Mouse (Mus musculus): Measurements from ENCODE around the gene Rnf115.
"Not testable (repeated sequence)": the region's sequence is repeated elsewhere in the genome, so short reads cannot be mapped to it uniquely, and the experiment has no call there.

The Rnf115 gene

GRCm38 (mm10) chr3:96707903-96708683 is 19.4 kb upstream of the Rnf115 start, which contains the start of gene Nudt17:
Gene Nudt17 (minus strand): TSS chr3:96708562.
- peak; percentile 87 for DNase-seq (ENCODE audit: low read depth, low spot score)

- no peak for DNase-seq (ENCODE audit: low read depth, low spot score)
Measured at GRCm38 (mm10) chr3:96708684-96709064, 18.8 kb upstream of the Rnf115 start.

- no peak for DNase-seq (ENCODE audit: low read depth, low spot score)
Measured at GRCm38 (mm10) chr3:96714286-96714685, 13.2 kb upstream of the Rnf115 start.

- DNase-seq (ENCODE audit: low read depth, low spot score): no peak
Measured at GRCm38 (mm10) chr3:96715854-96716253, 11.6 kb upstream of the Rnf115 start.

GRCm38 (mm10) chr3:96719173-96719572 is 8.3 kb upstream of the Rnf115 start:
- peak; percentile 80 for DNase-seq (ENCODE audit: low read depth, low spot score)

GRCm38 (mm10) chr3:96727828-96728633 is 567 bp downstream of the Rnf115 start:
- no peak for DNase-seq (ENCODE audit: low read depth, low spot score)

GRCm38 (mm10) chr3:96728634-96729402 is 1.4 kb downstream of the Rnf115 start:
- DNase-seq (ENCODE audit: low read depth, low spot score): no peak

GRCm38 (mm10) chr3:96729403-96729784 is 1.9 kb downstream of the Rnf115 start:
- DNase-seq (ENCODE audit: low read depth, low spot score): no peak

GRCm38 (mm10) chr3:96730785-96731184 is 3.3 kb downstream of the Rnf115 start:
- no peak for DNase-seq (ENCODE audit: low read depth, low spot score)

GRCm38 (mm10) chr3:96733984-96734383 is 6.5 kb downstream of the Rnf115 start:
- no peak for DNase-seq (ENCODE audit: low read depth, low spot score)

GRCm38 (mm10) chr3:96735200-96735599 is 7.7 kb downstream of the Rnf115 start:
- DNase-seq (ENCODE audit: low read depth, low spot score): no peak

GRCm38 (mm10) chr3:96737013-96737740 is 9.7 kb downstream of the Rnf115 start:
- no peak for DNase-seq (ENCODE audit: low read depth, low spot score)

- DNase-seq (ENCODE audit: low read depth, low spot score): peak; percentile 47
Measured at GRCm38 (mm10) chr3:96737995-96738394, 10.5 kb downstream of the Rnf115 start.

- not testable (repeated sequence) for DNase-seq (ENCODE audit: low read depth, low spot score)
Measured at GRCm38 (mm10) chr3:96740279-96740678, 12.8 kb downstream of the Rnf115 start.

- DNase-seq (ENCODE audit: low read depth, low spot score): no peak
Measured at GRCm38 (mm10) chr3:96744348-96744747, 16.9 kb downstream of the Rnf115 start.

GRCm38 (mm10) chr3:96746829-96747228 is 19.4 kb downstream of the Rnf115 start:
- DNase-seq (ENCODE audit: low read depth, low spot score): no peak

- DNase-seq (ENCODE audit: low read depth, low spot score): no peak
Measured at GRCm38 (mm10) chr3:96755935-96756334, 28.5 kb downstream of the Rnf115 start.

GRCm38 (mm10) chr3:96757691-96758090 is 30.2 kb downstream of the Rnf115 start:
- DNase-seq (ENCODE audit: low read depth, low spot score): peak; percentile 36

GRCm38 (mm10) chr3:96759695-96760094 is 32.2 kb downstream of the Rnf115 start:
- DNase-seq (ENCODE audit: low read depth, low spot score): no peak

- peak; percentile 25 for DNase-seq (ENCODE audit: low read depth, low spot score)
Measured at GRCm38 (mm10) chr3:96764528-96764927, 37.1 kb downstream of the Rnf115 start.

- no peak for DNase-seq (ENCODE audit: low read depth, low spot score)
Measured at GRCm38 (mm10) chr3:96769971-96770370, 42.5 kb downstream of the Rnf115 start.

Measured in ZHBTc4 (cell line).